Mouse (Mus musculus) heart, adult 2 months (tissue): ENCODE measurements around the gene Ptx4.

Experiments used
- CTCF ChIP-seq: fragments of 200-600 bp; IDR thresholded peaks from 2 replicates; pipeline ENCODE4 v1.8.1; 2022; ENCODE audit warnings: antibody characterized with exemption, mild to moderate bottlenecking, moderate library complexity
- EP300 ChIP-seq: fragments of 200-500 bp; IDR thresholded peaks from 2 replicates; pipeline ENCODE4 v1.6.1; 2011; ENCODE audit warnings: low read depth, low read length, control low read depth; ENCODE audit not compliant: insufficient read depth
- POLR2A ChIP-seq: fragments of 200-500 bp; IDR thresholded peaks from 2 replicates; pipeline ENCODE4 v1.6.1; 2011; ENCODE audit warnings: mild to moderate bottlenecking, low read depth, low read length, control low read depth; ENCODE audit not compliant: insufficient read depth

DNA sequence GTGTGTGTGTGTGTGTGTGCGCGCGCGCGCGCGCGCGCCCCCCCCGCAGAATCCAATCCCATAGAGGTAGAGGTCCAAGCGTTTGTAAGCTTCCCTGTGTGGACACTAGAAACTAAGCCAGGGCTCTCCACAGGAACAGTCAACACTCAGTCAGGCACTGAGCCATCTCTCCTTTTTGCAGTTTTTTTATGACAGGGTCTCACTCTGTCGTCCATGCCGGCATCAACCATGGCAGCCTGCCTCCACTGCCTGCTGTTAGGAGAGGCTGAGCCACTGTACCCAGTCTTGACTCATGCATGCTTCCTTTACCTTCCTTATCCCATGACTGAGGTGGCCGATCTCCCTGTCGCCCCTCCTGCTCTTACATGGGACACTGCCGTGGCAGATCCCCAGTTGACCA lies 12.8 kb upstream of the Ptx4 start:
- TF ChIP-seq CTCF: no peak
- no peak for TF ChIP-seq EP300
- TF ChIP-seq POLR2A: no peak
